Mouse (Mus musculus): ENCODE measurements around the gene Wdr20rt. TPM values are rescaled to one million over a fixed set of nuclear protein-coding genes. Genes with fewer than 3 reads are reported as not detected.

The Wdr20rt gene
- polyA plus RNA-seq, 1 experiment from 2014 or later, result not detected

Other genes starting within 250 kb of the Wdr20rt start
- gene Prpf39, start 189.2 kb upstream of the Wdr20rt start, polyA plus RNA-seq (2015; fragmentation: Nextera tagmentation; extraction: Ambion mirVana), result 28.6 and 32.7 TPM in 2 replicates
- 466 and 516 TPM in 2 replicates for gene Fkbp3, start 151.5 kb upstream of the Wdr20rt start, polyA plus RNA-seq (2015; fragmentation: Nextera tagmentation; extraction: Ambion mirVana)
- gene Fancm, start 149.9 kb upstream of the Wdr20rt start, polyA plus RNA-seq (2015; fragmentation: Nextera tagmentation; extraction: Ambion mirVana), result 5.0 TPM in 2 replicates
- 32.3 and 36.2 TPM in 2 replicates for gene Mis18bp1, start 52.9 kb upstream of the Wdr20rt start, polyA plus RNA-seq (2015; fragmentation: Nextera tagmentation; extraction: Ambion mirVana)